Mouse (Mus musculus) right cerebral cortex, adult 2 months (tissue): ENCODE data around the gene 4930404H24Rik.
"Not testable (repeated sequence)": the region's sequence is repeated elsewhere in the genome, so short reads cannot be mapped to it uniquely, and the experiment has no call there.

Experiments
- DNase-seq, 2 experiments: peaks; one replicate each; pipeline ENCODE4 v3.0.0; 2021 to 2022; ENCODE audit warnings: low spot score in 2 of 2

4930404H24Rik gene

GRCm38 (mm10) chr2:153478583-153478982 is 14.0 kb upstream of the 4930404H24Rik start:
- DNase-seq = peak; percentile 80 to 83

- no peak for DNase-seq
Observed at GRCm38 (mm10) chr2:153479486-153479885, 13.1 kb upstream of the 4930404H24Rik start.

GRCm38 (mm10) chr2:153481108-153481860 is 11.3 kb upstream of the 4930404H24Rik start:
- no peak for DNase-seq

GRCm38 (mm10) chr2:153481861-153482120 is 10.8 kb upstream of the 4930404H24Rik start:
- no peak for DNase-seq

GRCm38 (mm10) chr2:153483118-153483983 is 9.2 kb upstream of the 4930404H24Rik start:
- peak in 1 of 2 experiments; percentile 63 for DNase-seq

GRCm38 (mm10) chr2:153484071-153484470 is 8.5 kb upstream of the 4930404H24Rik start:
- no peak for DNase-seq

- DNase-seq = no peak
Observed at GRCm38 (mm10) chr2:153490116-153490515, 2.5 kb upstream of the 4930404H24Rik start.

GRCm38 (mm10) chr2:153490940-153491339 is 1.6 kb upstream of the 4930404H24Rik start:
- DNase-seq = no peak

- no peak for DNase-seq
Observed at GRCm38 (mm10) chr2:153491512-153492178, 945 bp upstream of the 4930404H24Rik start.

GRCm38 (mm10) chr2:153492179-153492517 is 442 bp upstream of the 4930404H24Rik start:
- DNase-seq = no peak

GRCm38 (mm10) chr2:153493393-153493731 is 772 bp downstream of the 4930404H24Rik start:
- no peak for DNase-seq

- DNase-seq = no peak
Observed at GRCm38 (mm10) chr2:153493781-153494292, 1.2 kb downstream of the 4930404H24Rik start.

GRCm38 (mm10) chr2:153494293-153494811 is 1.8 kb downstream of the 4930404H24Rik start:
- DNase-seq = peak; percentile 58 to 68

GRCm38 (mm10) chr2:153495391-153495790 is 2.8 kb downstream of the 4930404H24Rik start:
- not testable (repeated sequence) for DNase-seq

- no peak for DNase-seq
Observed at GRCm38 (mm10) chr2:153495818-153496217, 3.2 kb downstream of the 4930404H24Rik start.

- DNase-seq = no peak
Observed at GRCm38 (mm10) chr2:153496301-153496700, 3.7 kb downstream of the 4930404H24Rik start.

GRCm38 (mm10) chr2:153496898-153497297 is 4.3 kb downstream of the 4930404H24Rik start:
- DNase-seq = no peak

GRCm38 (mm10) chr2:153499154-153499553 is 6.6 kb downstream of the 4930404H24Rik start:
- no peak for DNase-seq

- DNase-seq = no peak
Observed at GRCm38 (mm10) chr2:153506385-153506784, 13.8 kb downstream of the 4930404H24Rik start.

GRCm38 (mm10) chr2:153507969-153508368 is 15.4 kb downstream of the 4930404H24Rik start:
- DNase-seq = no peak

- no peak for DNase-seq
Observed at GRCm38 (mm10) chr2:153508405-153508804, 15.8 kb downstream of the 4930404H24Rik start.
